Mouse (Mus musculus) layer of hippocampus, postnatal 10 days (tissue): ENCODE measurements around the gene Caps2. TPM values are rescaled to one million over a fixed set of nuclear protein-coding genes. Genes with fewer than 3 reads are reported as not detected.

Experiments
- total RNA-seq, 2 experiments: library from RNA; stranded (reverse); gene quantifications; 2 replicates each; pipeline ENCODE4 v1.2.3; 2021

Caps2 gene
- total RNA-seq, 2 experiments from 2014 or later = 0.50 to 0.62 TPM

Other genes starting within 250 kb of the Caps2 start
- 10 to 100 TPM; 31.7 to 33.4 TPM for gene Krr1, start 191.0 kb upstream of the Caps2 start, total RNA-seq
- 1 to 10 TPM; 1.9 to 2.3 TPM for gene Glipr1, start 161.0 kb upstream of the Caps2 start, total RNA-seq
- not detected for gene Glipr1l1, start 103.4 kb upstream of the Caps2 start, total RNA-seq
- gene Glipr1l2, start 80.3 kb upstream of the Caps2 start, total RNA-seq = not detected
- not detected for gene Glipr1l3, start 3.3 kb upstream of the Caps2 start, total RNA-seq
- gene Kcnc2, start 107.5 kb downstream of the Caps2 start, total RNA-seq = 10 to 100 TPM; 39.9 to 41.4 TPM